Mouse (Mus musculus) megakaryocyte, embryonic 14.5 days (primary cell): ENCODE measurements around the gene Lrrc42.

ENCODE experiments used
- FLI1 ChIP-seq: IDR thresholded peaks from 2 replicates; pipeline ENCODE4 v1.6.1; 2012; ENCODE audit warnings: low read length, inconsistent platforms, mixed read lengths
- GATA1 ChIP-seq: IDR thresholded peaks from 3 replicates; pipeline ENCODE4 v1.6.1; 2012; ENCODE audit warnings: mixed read lengths, low read length, inconsistent platforms, borderline replicate concordance

GRCm38 (mm10) chr4:107203001-107203400 is 50.3 kb downstream of the Lrrc42 start:
- TF ChIP-seq FLI1 (no peak), GATA1 (no peak)
